Mouse (Mus musculus) liver, embryonic 16.5 days (tissue): ENCODE measurements around the gene Ap5b1. TPM values are rescaled to one million over a fixed set of nuclear protein-coding genes. Genes with fewer than 3 reads are reported as not detected.

Experiments used
- ATAC-seq: fragments of 200-750 bp; cut with Nextera tagmentation; 2 replicates; pipeline ENCODE4 v1.8.0; 2017; ENCODE audit warnings: low read depth, mild to moderate bottlenecking, moderate number of reproducible peaks, moderate library complexity
- H3K27ac ChIP-seq: fragments of 300-500 bp; sonication (generic); 2 replicates; pipeline ENCODE4 v1.5.1; 2014; ENCODE audit warnings: mild to moderate bottlenecking, low read length
- H3K27me3 ChIP-seq: fragments of 300-500 bp; sonication (generic); 2 replicates; pipeline ENCODE4 v1.6.1; 2014; ENCODE audit warnings: low read depth, low read length, mixed read lengths; ENCODE audit not compliant: control insufficient read depth, insufficient read depth
- H3K36me3 ChIP-seq: fragments of 300-500 bp; sonication (generic); 2 replicates; pipeline ENCODE4 v1.6.1; 2014; ENCODE audit warnings: mild to moderate bottlenecking; ENCODE audit not compliant: control insufficient read depth, insufficient read depth
- H3K4me1 ChIP-seq: fragments of 300-500 bp; sonication (generic); 2 replicates; pipeline ENCODE4 v1.6.1; 2014; ENCODE audit warnings: low read depth, low read length, mixed read lengths; ENCODE audit not compliant: control insufficient read depth
- H3K4me2 ChIP-seq: fragments of 300-500 bp; sonication (generic); 2 replicates; pipeline ENCODE4 v1.6.1; 2014; ENCODE audit warnings: low read depth, low read length, mixed read lengths
- H3K4me3 ChIP-seq: fragments of 300-500 bp; sonication (generic); 2 replicates; pipeline ENCODE4 v1.5.1; 2014; ENCODE audit warnings: low read depth, mild to moderate bottlenecking, low read length
- H3K9ac ChIP-seq: fragments of 300-500 bp; sonication (generic); 2 replicates; pipeline ENCODE4 v1.6.1; 2014; ENCODE audit warnings: low read depth, low read length
- H3K9me3 ChIP-seq: fragments of 300-500 bp; sonication (generic); replicated peaks from 2 replicates; pipeline ENCODE4 v1.6.1; 2016; ENCODE audit warnings: low read length; ENCODE audit not compliant: control insufficient read depth
- WGBS: fragments of 180-500 bp; shearing (Covaris S2); extraction: QIAGEN DNeasy Blood & Tissue Kit; methylation state at CpG from one replicate; pipeline ENCODE4 v1.1.7; 2014; ENCODE audit not compliant: insufficient replicate concordance; 5-methylcytosine and 5-hydroxymethylcytosine counted together
- polyA plus RNA-seq: library from polyadenylated mRNA; unstranded; fragments of >200 nt; fragmentation: Nextera tagmentation; extraction: Ambion mirVana; gene quantifications from 2 replicates; pipeline ENCODE4 v1.2.1, GENCODE M21; 2015

Gene Ap5b1
- polyA plus RNA-seq, 1 experiment from 2014 or later: 4.4 TPM

GRCm38 (mm10) chr19:5572331-5573125 lies 4.7 kb downstream of the Ap5b1 start:
- no peak overlapping the region for H3K9ac ChIP-seq
- peak overlapping the region; percentile 84 for H3K27ac ChIP-seq
- H3K27me3 ChIP-seq: no peaks in the 10 kb centered on the region
- WGBS: 68% methylated on average over 19 of the region's 19 CpGs
- peak overlapping the region; percentile 37; the same call in 1 of the 2 replicates for H3K4me2 ChIP-seq
- H3K36me3 ChIP-seq: no peaks in the 10 kb centered on the region
- H3K9me3 ChIP-seq: no peaks in the 10 kb centered on the region
- H3K4me3 ChIP-seq: no peak overlapping the region
- peaks cover 11% of the 10 kb centered on the region for H3K4me1 ChIP-seq
- no peak for ATAC-seq

DNA sequence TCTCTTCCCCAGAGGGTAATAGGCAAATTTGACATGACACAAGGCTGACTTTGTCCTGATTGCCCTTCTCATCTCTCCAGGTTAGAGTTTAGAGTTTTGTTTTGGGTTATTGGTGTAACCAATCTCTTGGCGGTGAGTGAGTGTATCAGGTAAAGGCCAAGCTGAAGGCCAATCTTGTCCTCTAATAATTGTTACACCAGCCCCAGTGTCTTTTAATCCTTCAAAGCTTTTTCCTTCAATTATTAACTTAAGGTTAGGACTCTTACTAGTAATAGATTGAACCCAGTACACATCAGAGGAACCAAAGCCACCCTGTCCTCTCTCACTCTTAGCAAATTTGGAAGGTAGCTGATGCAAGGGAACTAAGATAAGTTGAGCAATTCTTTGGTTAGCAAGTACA lies 7.5 kb downstream of the Ap5b1 start:
- Histone ChIP-seq H3K36me3 (no peaks in the 10 kb centered on the region), H3K9me3 (no peaks in the 10 kb centered on the region), H3K27ac (no peak overlapping the region), H3K9ac (no peak overlapping the region), H3K4me2 (no peak overlapping the region), H3K4me3 (no peak overlapping the region), H3K4me1 (no peaks in the 10 kb centered on the region), H3K27me3 (no peaks in the 10 kb centered on the region)
- 71% methylated on average over 1 of the region's 1 CpGs for WGBS
- no peak for ATAC-seq

GRCm38 (mm10) chr19:5579971-5580370 lies 12.1 kb downstream of the Ap5b1 start:
- H3K4me3 ChIP-seq: no peak overlapping the region
- no peak overlapping the region for H3K9ac ChIP-seq
- H3K27ac ChIP-seq: no peak overlapping the region
- ATAC-seq: no peak
- H3K36me3 ChIP-seq: no peaks in the 10 kb centered on the region
- H3K27me3 ChIP-seq: no peaks in the 10 kb centered on the region
- no peaks in the 10 kb centered on the region for H3K4me1 ChIP-seq
- H3K9me3 ChIP-seq: no peaks in the 10 kb centered on the region
- no peak overlapping the region for H3K4me2 ChIP-seq
- 62% methylated on average over 4 of the region's 4 CpGs for WGBS

DNA sequence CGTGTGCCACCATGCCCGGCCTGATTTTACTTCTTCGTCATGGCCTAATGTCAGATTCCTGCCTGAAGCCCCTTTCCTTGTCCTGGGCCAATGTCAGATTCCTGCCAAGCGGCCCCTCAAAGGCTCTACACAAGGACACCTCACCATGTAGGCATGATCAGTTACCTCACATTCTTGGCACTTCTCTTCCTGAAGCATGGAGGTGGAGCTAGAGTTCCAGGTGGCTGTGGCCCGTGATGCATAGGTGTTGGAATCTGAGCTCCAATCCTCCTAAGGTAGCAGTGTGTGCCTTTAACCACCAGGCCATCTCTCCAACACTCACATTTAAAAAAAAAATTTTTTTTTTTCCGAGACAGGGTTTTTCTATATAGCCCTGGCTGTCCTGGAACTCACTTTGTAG lies 13.0 kb downstream of the Ap5b1 start:
- no peak overlapping the region for H3K4me2 ChIP-seq
- no peaks in the 10 kb centered on the region for H3K9me3 ChIP-seq
- 0 out of 2 replicates have a peak, but pooled peaks cover 2% of the 10 kb centered on the region for H3K27me3 ChIP-seq
- H3K4me1 ChIP-seq: no peaks in the 10 kb centered on the region
- H3K27ac ChIP-seq: no peak overlapping the region
- no peak for ATAC-seq
- no peak overlapping the region for H3K4me3 ChIP-seq
- no peak overlapping the region for H3K9ac ChIP-seq
- no peaks in the 10 kb centered on the region for H3K36me3 ChIP-seq
- WGBS: 64% methylated on average over 6 of the region's 6 CpGs

DNA sequence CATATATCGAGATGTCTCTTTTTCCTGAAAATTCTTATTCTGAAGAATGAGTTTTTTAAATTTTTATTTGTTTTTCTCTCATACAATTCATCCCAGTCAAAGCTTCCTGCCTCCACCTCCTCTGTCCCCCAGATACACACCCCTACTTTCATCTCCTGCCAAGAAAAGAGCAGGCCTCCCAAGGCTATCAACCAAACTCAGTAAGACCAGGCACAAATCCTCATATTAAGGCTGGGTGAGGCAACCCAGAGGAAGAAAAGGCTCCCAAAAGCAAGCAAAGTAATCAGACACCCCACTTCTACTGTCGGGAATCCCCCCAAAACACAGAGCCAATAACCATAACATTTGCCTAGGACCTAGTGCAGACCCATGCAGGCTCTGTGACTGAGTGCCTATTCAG lies 14.2 kb downstream of the Ap5b1 start:
- H3K27ac ChIP-seq: no peak overlapping the region
- no peaks in the 10 kb centered on the region for H3K4me1 ChIP-seq
- no peaks in the 10 kb centered on the region for H3K36me3 ChIP-seq
- no peak for ATAC-seq
- 59% methylated on average over 2 of the region's 2 CpGs for WGBS
- no peaks in the 10 kb centered on the region for H3K9me3 ChIP-seq
- no peak overlapping the region for H3K9ac ChIP-seq
- H3K27me3 ChIP-seq: 0 out of 2 replicates have a peak, but pooled peaks cover 2% of the 10 kb centered on the region
- no peak overlapping the region for H3K4me2 ChIP-seq
- H3K4me3 ChIP-seq: no peak overlapping the region

- 62% methylated on average over 9 of the region's 9 CpGs for WGBS
- H3K27me3 ChIP-seq: 0 out of 2 replicates have a peak, but pooled peaks cover 2% of the 10 kb centered on the region
- H3K4me1 ChIP-seq: no peaks in the 10 kb centered on the region
Observed at GRCm38 (mm10) chr19:5589159-5589558, 21.3 kb downstream of the Ap5b1 start.

GRCm38 (mm10) chr19:5591888-5592287 lies 24.1 kb downstream of the Ap5b1 start:
- H3K27me3 ChIP-seq: no peaks in the 10 kb centered on the region
- ATAC-seq: no peak
- H3K4me3 ChIP-seq: no peak overlapping the region
- no peak overlapping the region for H3K4me2 ChIP-seq
- no peak overlapping the region for H3K27ac ChIP-seq
- no peaks in the 10 kb centered on the region for H3K9me3 ChIP-seq
- H3K9ac ChIP-seq: no peak overlapping the region
- 62% methylated on average over 6 of the region's 6 CpGs for WGBS
- H3K36me3 ChIP-seq: no peaks in the 10 kb centered on the region
- no peaks in the 10 kb centered on the region for H3K4me1 ChIP-seq

More at GRCm38 (mm10) chr19:5589159-5589558, 21.3 kb downstream of the Ap5b1 start:
- Histone ChIP-seq H3K9me3 (no peaks in the 10 kb centered on the region), H3K4me2 (no peak overlapping the region), H3K36me3 (no peaks in the 10 kb centered on the region), H3K4me3 (no peak overlapping the region), H3K9ac (no peak overlapping the region), H3K27ac (no peak overlapping the region)
- ATAC-seq: no peak

DNA sequence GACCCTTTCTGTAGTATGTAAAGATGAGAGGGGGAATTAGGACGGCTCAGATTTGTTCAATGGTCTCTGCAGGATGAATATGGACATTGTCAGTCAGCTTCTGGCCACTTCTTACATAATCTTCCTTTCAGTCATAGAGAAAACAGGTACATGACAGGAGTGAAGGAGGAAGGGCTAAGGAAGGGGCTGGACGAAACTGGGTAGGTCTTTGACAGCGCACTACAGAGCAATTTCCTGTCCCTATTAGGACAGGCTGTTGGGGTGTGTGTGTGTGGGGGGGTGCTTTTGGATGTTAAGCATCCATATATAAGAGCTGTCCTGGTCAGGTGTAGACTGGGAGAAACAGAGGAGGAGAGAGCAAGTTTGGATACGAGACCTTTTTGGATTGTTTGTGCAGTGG lies 31.4 kb downstream of the Ap5b1 start:
- 53% methylated on average over 4 of the region's 4 CpGs for WGBS
- no peak for ATAC-seq

GRCm38 (mm10) chr19:5601752-5602541 lies 34.1 kb downstream of the Ap5b1 start, which contains the start of gene Rnaseh2c:
Gene Rnaseh2c, plus strand, starts transcription at chr19:5601873.
- Histone ChIP-seq H3K4me2 (peak within 1 kb of the TSS; percentile 90), H3K36me3 (peaks cover 16% of the 10 kb centered on the region), H3K27me3 (no peaks in the 10 kb centered on the region), H3K27ac (peak within 1 kb of the TSS; percentile 82), H3K4me1 (peaks cover 14% of the 10 kb centered on the region), H3K9ac (peak within 1 kb of the TSS; percentile 94), H3K9me3 (no peaks in the 10 kb centered on the region), H3K4me3 (peak within 1 kb of the TSS; percentile 87)
- ATAC-seq: peak; percentile 88
- under 1% methylated on average over 64 of the region's 64 CpGs for WGBS

More for the DNA sequence above, 31.4 kb downstream of the Ap5b1 start:
- H3K36me3 ChIP-seq: peaks cover 4% of the 10 kb centered on the region
- no peak overlapping the region for H3K9ac ChIP-seq
- H3K4me2 ChIP-seq: no peak overlapping the region
- H3K27ac ChIP-seq: no peak overlapping the region; the same call in 1 of the 2 replicates
- peaks cover 14% of the 10 kb centered on the region for H3K4me1 ChIP-seq
- no peak overlapping the region for H3K4me3 ChIP-seq
- no peaks in the 10 kb centered on the region for H3K27me3 ChIP-seq
- no peaks in the 10 kb centered on the region for H3K9me3 ChIP-seq
